In the genomic region with DNA sequence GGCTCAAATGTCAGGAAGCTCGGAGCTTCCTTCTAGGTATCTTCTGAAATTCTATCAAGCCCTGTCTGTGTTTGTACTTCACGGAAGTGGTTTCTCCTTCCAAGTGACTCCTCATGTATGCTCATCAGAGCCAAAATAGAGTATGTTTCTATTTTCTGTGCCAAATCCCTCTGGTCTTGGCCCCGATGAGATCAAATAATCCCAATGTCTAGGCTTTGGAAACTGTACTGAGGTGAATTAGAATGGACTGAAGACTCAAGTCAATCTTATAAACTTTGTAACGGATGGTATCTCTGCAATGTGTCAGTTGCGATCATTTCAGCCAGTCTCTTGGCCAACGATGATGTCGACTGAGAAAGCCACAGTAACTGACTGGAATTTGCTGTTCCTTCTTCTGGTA, we compare ENCODE assay signal across 22 mouse cellular contexts. TPM values are rescaled to one million over a fixed set of nuclear protein-coding genes. Genes with fewer than 3 reads are reported as not detected.
DNase-seq lines count a peak whose midpoint lies in the region; ATAC-seq and TF ChIP-seq lines count a peak whose summit lies in the region.
"Had no signal": no experiment of that assay in that cellular context is flagged by ENCODE, and none has a peak within 500 bp of the region (broad histone marks: within the 10 kb centered on the region; RNA-seq: fewer than 3 reads in every experiment).

No protein-coding gene starts in this region.

- H3K4me2 ChIP-seq in hindbrain, postnatal 0 days (ENCODE audit: low read depth, low read length) = peak overlapping the region; percentile 34; the same call in 1 of the 2 replicates
- no peak overlapping the region for H3K4me2 ChIP-seq in hindbrain, embryonic 13.5 days
- H3K4me2 ChIP-seq in embryonic facial prominence, embryonic 13.5 days = peak overlapping the region; percentile 49
- H3K4me2 ChIP-seq in forebrain, postnatal 0 days (ENCODE audit: low read depth) = peak overlapping the region; percentile 18; the same call in 1 of the 2 replicates
- no peak overlapping the region for H3K4me2 ChIP-seq in liver, postnatal 0 days (ENCODE audit: low read depth, low read length)
- no peak overlapping the region for H3K4me2 ChIP-seq in intestine, postnatal 0 days (replicated peaks; ENCODE audit: low read depth)
- H3K4me2 ChIP-seq: hindbrain, embryonic 15.5 days; intestine, embryonic 15.5 days; liver, embryonic 15.5 days had no signal

- no peak for TF ChIP-seq CTCF in hindbrain, postnatal 0 days (IDR thresholded peaks at IDR 0.05; ENCODE audit: low read depth)
- no peak for TF ChIP-seq CTCF in forebrain, postnatal 0 days (IDR thresholded peaks at IDR 0.05; ENCODE audit: low read depth)
- TF ChIP-seq CTCF in liver, postnatal 0 days (IDR thresholded peaks at IDR 0.05; ENCODE audit: low read depth) = no peak
- no peak for TF ChIP-seq CTCF in intestine, postnatal 0 days (IDR thresholded peaks at IDR 0.05; ENCODE audit: low read depth)

- no peak for TF ChIP-seq EP300 in liver, postnatal 0 days (IDR thresholded peaks at IDR 0.05; ENCODE audit: low read depth)

- 0 out of 2 replicates have a peak, but pooled peaks cover 3% of the 10 kb centered on the region for H3K4me1 ChIP-seq in hindbrain, postnatal 0 days (ENCODE audit: insufficient read depth, low read length)
- no peaks in the 10 kb centered on the region for H3K4me1 ChIP-seq in hindbrain, embryonic 13.5 days (replicated peaks)
- H3K4me1 ChIP-seq in embryonic facial prominence, embryonic 13.5 days = peaks cover 9% of the 10 kb centered on the region
- H3K4me1 ChIP-seq in forebrain, postnatal 0 days (ENCODE audit: insufficient read depth) = 0 out of 2 replicates have a peak, but pooled peaks cover 6% of the 10 kb centered on the region
- no peaks in the 10 kb centered on the region for H3K4me1 ChIP-seq in liver, postnatal 0 days (ENCODE audit: insufficient read depth)
- no peaks in the 10 kb centered on the region for H3K4me1 ChIP-seq in intestine, postnatal 0 days (replicated peaks; ENCODE audit: control insufficient read depth, insufficient read depth, low read length)
- H3K4me1 ChIP-seq: heart, embryonic 10.5 days; hindbrain, embryonic 15.5 days; intestine, embryonic 15.5 days; liver, embryonic 15.5 days; stomach, embryonic 15.5 days had no signal

- no peaks in the 10 kb centered on the region for H3K27me3 ChIP-seq in hindbrain, postnatal 0 days (ENCODE audit: insufficient read depth, low read length)
- no peaks in the 10 kb centered on the region for H3K27me3 ChIP-seq in hindbrain, embryonic 13.5 days
- no peaks in the 10 kb centered on the region for H3K27me3 ChIP-seq in embryonic facial prominence, embryonic 13.5 days
- H3K27me3 ChIP-seq in forebrain, postnatal 0 days (ENCODE audit: insufficient read depth, low read length) = no peaks in the 10 kb centered on the region
- H3K27me3 ChIP-seq in liver, postnatal 0 days (ENCODE audit: insufficient read depth, low read length) = no peaks in the 10 kb centered on the region
- H3K27me3 ChIP-seq in intestine, postnatal 0 days (replicated peaks; ENCODE audit: control insufficient read depth, insufficient read depth, low read length) = no peaks in the 10 kb centered on the region
- H3K27me3 ChIP-seq: hindbrain, embryonic 15.5 days; intestine, embryonic 15.5 days; liver, embryonic 15.5 days; stomach, embryonic 15.5 days had no signal

- no peak for ATAC-seq in hindbrain, postnatal 0 days
- ATAC-seq in hindbrain, embryonic 13.5 days (ENCODE audit: low FRiP score) = no peak
- ATAC-seq in embryonic facial prominence, embryonic 13.5 days (ENCODE audit: insufficient number of reproducible peaks, insufficient read depth, low FRiP score, low TSS enrichment, low read depth) = no peak
- peak; percentile 19 for ATAC-seq in forebrain, postnatal 0 days
- no peak for ATAC-seq in liver, postnatal 0 days
- no peak for ATAC-seq in intestine, postnatal 0 days
- ATAC-seq: intestine, embryonic 15.5 days; midbrain, embryonic 16.5 days had no signal

- 80% methylated on average over 7 of the region's 7 CpGs for WGBS in hindbrain, postnatal 0 days
- WGBS in hindbrain, embryonic 13.5 days = 94% methylated on average over 7 of the region's 7 CpGs
- 58% methylated on average over 7 of the region's 7 CpGs for WGBS in embryonic facial prominence, embryonic 13.5 days
- 68% methylated on average over 7 of the region's 7 CpGs for WGBS in forebrain, postnatal 0 days
- WGBS in liver, postnatal 0 days (ENCODE audit: insufficient replicate concordance) = 82% methylated on average over 7 of the region's 7 CpGs
- 83% methylated on average over 7 of the region's 7 CpGs for WGBS in intestine, postnatal 0 days

- no peak overlapping the region for H3K4me3 ChIP-seq in hindbrain, postnatal 0 days (ENCODE audit: low read length)
- H3K4me3 ChIP-seq in hindbrain, embryonic 13.5 days = no peak overlapping the region
- H3K4me3 ChIP-seq in embryonic facial prominence, embryonic 13.5 days = peak overlapping the region; percentile 24; the same call in 1 of the 2 replicates
- no peak overlapping the region for H3K4me3 ChIP-seq in forebrain, postnatal 0 days (ENCODE audit: low read depth, low read length)
- no peak overlapping the region for H3K4me3 ChIP-seq in liver, postnatal 0 days (ENCODE audit: low read depth, low read length)
- no peak overlapping the region for H3K4me3 ChIP-seq in intestine, postnatal 0 days (ENCODE audit: low read depth, low read length)
- H3K4me3 ChIP-seq: heart, embryonic 10.5 days; hindbrain, embryonic 15.5 days; intestine, embryonic 15.5 days; liver, embryonic 15.5 days; stomach, embryonic 15.5 days had no signal

- peak; percentile 11 for DNase-seq in cerebellum, adult 9-11 months
- no peak for DNase-seq in cerebellum, adult 18-20 months
- DNase-seq in hindbrain, postnatal 0 days (ENCODE audit: low spot score) = no peak
- DNase-seq in forebrain, postnatal 0 days = peak; percentile 47
- no peak for DNase-seq in liver, postnatal 0 days
- DNase-seq: adrenal gland, postnatal 36 days; heart, postnatal 4 days; kidney, adult 9 months; kidney, postnatal 14 days; liver; thymus, adult 18-20 months had no signal

- H3K9ac ChIP-seq in hindbrain, postnatal 0 days (replicated peaks; ENCODE audit: low read length) = no peak overlapping the region
- no peak overlapping the region for H3K9ac ChIP-seq in hindbrain, embryonic 13.5 days
- no peak overlapping the region for H3K9ac ChIP-seq in embryonic facial prominence, embryonic 13.5 days
- H3K9ac ChIP-seq in forebrain, postnatal 0 days = no peak overlapping the region
- no peak overlapping the region for H3K9ac ChIP-seq in liver, postnatal 0 days (replicated peaks)
- H3K9ac ChIP-seq in intestine, postnatal 0 days (ENCODE audit: low read depth, low read length) = no peak overlapping the region
- H3K9ac ChIP-seq: hindbrain, embryonic 15.5 days; intestine, embryonic 15.5 days; liver, embryonic 15.5 days; stomach, embryonic 15.5 days had no signal

- H3K36me3 ChIP-seq in hindbrain, postnatal 0 days (ENCODE audit: insufficient read depth, low read length) = no peaks in the 10 kb centered on the region
- no peaks in the 10 kb centered on the region for H3K36me3 ChIP-seq in hindbrain, embryonic 13.5 days
- H3K36me3 ChIP-seq in embryonic facial prominence, embryonic 13.5 days = no peaks in the 10 kb centered on the region
- no peaks in the 10 kb centered on the region for H3K36me3 ChIP-seq in forebrain, postnatal 0 days (ENCODE audit: insufficient read depth)
- no peaks in the 10 kb centered on the region for H3K36me3 ChIP-seq in liver, postnatal 0 days (replicated peaks; ENCODE audit: insufficient read depth, low read length)
- no peaks in the 10 kb centered on the region for H3K36me3 ChIP-seq in intestine, postnatal 0 days (ENCODE audit: control insufficient read depth, insufficient read depth)
- H3K36me3 ChIP-seq: heart, embryonic 10.5 days; hindbrain, embryonic 15.5 days; intestine, embryonic 15.5 days; liver, embryonic 15.5 days; stomach, embryonic 15.5 days had no signal

- peak overlapping the region; percentile 32 for H3K27ac ChIP-seq in hindbrain, postnatal 0 days
- no peak overlapping the region for H3K27ac ChIP-seq in hindbrain, embryonic 13.5 days
- peak overlapping the region; percentile 72 for H3K27ac ChIP-seq in embryonic facial prominence, embryonic 13.5 days
- H3K27ac ChIP-seq in forebrain, postnatal 0 days (ENCODE audit: low read depth, low read length) = peak overlapping the region; percentile 64
- H3K27ac ChIP-seq in liver, postnatal 0 days (ENCODE audit: low read depth) = no peak overlapping the region
- no peak overlapping the region for H3K27ac ChIP-seq in intestine, postnatal 0 days (ENCODE audit: low read depth, low read length)
- H3K27ac ChIP-seq: heart, embryonic 10.5 days; intestine, embryonic 15.5 days; liver, embryonic 15.5 days had no signal

- H3K9me3 ChIP-seq in hindbrain, postnatal 0 days (ENCODE audit: low read length) = no peaks in the 10 kb centered on the region
- no peaks in the 10 kb centered on the region for H3K9me3 ChIP-seq in hindbrain, embryonic 13.5 days
- H3K9me3 ChIP-seq in embryonic facial prominence, embryonic 13.5 days = no peaks in the 10 kb centered on the region
- no peaks in the 10 kb centered on the region for H3K9me3 ChIP-seq in forebrain, postnatal 0 days (ENCODE audit: low read length)
- H3K9me3 ChIP-seq in liver, postnatal 0 days (ENCODE audit: low read length) = no peaks in the 10 kb centered on the region
- no peaks in the 10 kb centered on the region for H3K9me3 ChIP-seq in intestine, postnatal 0 days (ENCODE audit: control insufficient read depth)
- H3K9me3 ChIP-seq: heart, embryonic 10.5 days; hindbrain, embryonic 15.5 days; intestine, embryonic 15.5 days; liver, embryonic 15.5 days; stomach, embryonic 15.5 days had no signal

RNA-seq across cellular contexts. Expression of a gene that starts 15.1 kb away (rescaled TPM):
- 0.26 TPM in 1 of 2 replicates, not detected in the other for total RNA-seq in hindbrain, postnatal 0 days (2014; rRNA removed)
- 0.14 and 0.18 TPM in 2 replicates for polyA plus RNA-seq in hindbrain, postnatal 0 days (2015; fragmentation: Nextera tagmentation; extraction: Ambion mirVana)
- polyA plus RNA-seq in hindbrain, embryonic 13.5 days (2015; fragmentation: Nextera tagmentation; extraction: Ambion mirVana) = 0.10 TPM in 1 of 2 replicates, not detected in the other
- polyA plus RNA-seq in embryonic facial prominence, embryonic 13.5 days (2015; fragmentation: Nextera tagmentation; extraction: Ambion mirVana) = 0.15 TPM in 1 of 2 replicates, not detected in the other
- 0.15 TPM in 1 of 2 replicates, not detected in the other for total RNA-seq in forebrain, postnatal 0 days (2014; rRNA removed)
- polyA plus RNA-seq in forebrain, postnatal 0 days (2015; fragmentation: Nextera tagmentation; extraction: Ambion mirVana) = not detected in 2 replicates
- 0.08 TPM in 1 of 2 replicates, not detected in the other for polyA plus RNA-seq in liver, postnatal 0 days (2015; fragmentation: Nextera tagmentation; extraction: Ambion mirVana)
- 0.35 and 0.43 TPM in 2 replicates for polyA plus RNA-seq in intestine, postnatal 0 days (2015; fragmentation: Nextera tagmentation; extraction: Ambion mirVana)
- total RNA-seq: ES-E14 had no signal
- polyA plus RNA-seq: heart, embryonic 10.5 days; hindbrain, embryonic 15.5 days; liver, embryonic 15.5 days; midbrain, embryonic 16.5 days; neural tube, embryonic 14.5 days had no signal

Comparison
In these comparisons a context has a peak if more than half of its experiments do, and no peak if none do; other contexts are left out.
1. DNase-seq: peak in cerebellum, adult 9-11 months (single experiment) and forebrain, postnatal 0 days (single experiment); none in cerebellum, adult 18-20 months (0 of 2), hindbrain, postnatal 0 days (single experiment) and liver, postnatal 0 days (single experiment).
2. H3K27ac ChIP-seq: peak in hindbrain, postnatal 0 days (single experiment), embryonic facial prominence, embryonic 13.5 days (single experiment) and forebrain, postnatal 0 days (single experiment); none in hindbrain, embryonic 13.5 days (single experiment), liver, postnatal 0 days (single experiment) and intestine, postnatal 0 days (single experiment).
3. H3K4me2 ChIP-seq: peak in hindbrain, postnatal 0 days (single experiment), embryonic facial prominence, embryonic 13.5 days (single experiment) and forebrain, postnatal 0 days (single experiment); none in hindbrain, embryonic 13.5 days (single experiment), liver, postnatal 0 days (single experiment) and intestine, postnatal 0 days (single experiment).